Mouse (Mus musculus): ENCODE measurements around the gene Ltc4s. TPM values are rescaled to one million over a fixed set of nuclear protein-coding genes. Genes with fewer than 3 reads are reported as not detected.

Gene Ltc4s
- polyA plus RNA-seq, 1 experiment from 2014 or later, result 3.5 TPM

- DNase-seq (ENCODE audit: low spot score), result peak; percentile 53
These were observed 13.5 kb downstream of the Ltc4s start for GRCm38 (mm10) chr11:50224671-50225530.

GRCm38 (mm10) chr11:50223783-50224662, 14.4 kb downstream of the Ltc4s start:
- peak; percentile 30 for DNase-seq (ENCODE audit: low spot score)

GRCm38 (mm10) chr11:50222559-50223276, 15.7 kb downstream of the Ltc4s start:
- no peak for DNase-seq (ENCODE audit: low spot score)

GRCm38 (mm10) chr11:50219833-50220232, 18.6 kb downstream of the Ltc4s start:
- DNase-seq (ENCODE audit: low spot score), result no peak

GRCm38 (mm10) chr11:50217811-50218210, 20.6 kb downstream of the Ltc4s start:
- no peak for DNase-seq (ENCODE audit: low spot score)

- DNase-seq (ENCODE audit: low spot score), result no peak
These were observed 21.6 kb downstream of the Ltc4s start for GRCm38 (mm10) chr11:50216724-50217366.

- no peak for DNase-seq (ENCODE audit: low spot score)
These were observed 22.8 kb downstream of the Ltc4s start for GRCm38 (mm10) chr11:50215633-50216032.

GRCm38 (mm10) chr11:50214631-50215030, 23.8 kb downstream of the Ltc4s start:
- no peak for DNase-seq (ENCODE audit: low spot score)

GRCm38 (mm10) chr11:50212848-50213758, 25.3 kb downstream of the Ltc4s start:
- DNase-seq (ENCODE audit: low spot score), result no peak

- no peak for DNase-seq (ENCODE audit: low spot score)
These were observed 26.2 kb downstream of the Ltc4s start for GRCm38 (mm10) chr11:50212060-50212739.

GRCm38 (mm10) chr11:50211322-50212059, 26.9 kb downstream of the Ltc4s start:
- no peak for DNase-seq (ENCODE audit: low spot score)

GRCm38 (mm10) chr11:50210505-50211151, 27.8 kb downstream of the Ltc4s start, which contains the start of the genes Sqstm1 and Mgat4b:
Gene Sqstm1 (minus strand): TSS chr11:50210827.
Gene Mgat4b (plus strand): TSS chr11:50210890.
- DNase-seq (ENCODE audit: low spot score), result peak; percentile 83

GRCm38 (mm10) chr11:50210101-50210504, 28.3 kb downstream of the Ltc4s start:
- peak; percentile 95 for DNase-seq (ENCODE audit: low spot score)

- DNase-seq (ENCODE audit: low spot score), result no peak
These were observed 30.4 kb downstream of the Ltc4s start for GRCm38 (mm10) chr11:50208039-50208438.

- DNase-seq (ENCODE audit: low spot score), result no peak
These were observed 31.1 kb downstream of the Ltc4s start for GRCm38 (mm10) chr11:50207344-50207743.

- no peak for DNase-seq (ENCODE audit: low spot score)
These were observed 32.4 kb downstream of the Ltc4s start for GRCm38 (mm10) chr11:50206037-50206436.

- no peak for DNase-seq (ENCODE audit: low spot score)
These were observed 33.0 kb downstream of the Ltc4s start for GRCm38 (mm10) chr11:50205434-50205833.

- DNase-seq (ENCODE audit: low spot score), result no peak
These were observed 35.1 kb downstream of the Ltc4s start for GRCm38 (mm10) chr11:50203302-50203827.
